Mouse (Mus musculus) embryonic fibroblast, embryonic 13.5 days (primary cell): ENCODE results near the gene Mapt.

Source experiments
- CTCF ChIP-seq: IDR thresholded peaks from 2 replicates; pipeline ENCODE4 v1.5.1; 2011; ENCODE audit warnings: mild to moderate bottlenecking, control low read depth, low read length, moderate library complexity, borderline replicate concordance; ENCODE audit not compliant: insufficient read depth
- POLR2A ChIP-seq: IDR thresholded peaks from 2 replicates; pipeline ENCODE4 v1.6.1; 2011; ENCODE audit warnings: low read depth, mild to moderate bottlenecking, control low read depth, low read length, moderate library complexity

GRCm38 (mm10) chr11:104309377-104310225, 78.4 kb downstream of the Mapt start:
- TF ChIP-seq CTCF (no peak), POLR2A (no peak)
